Comparison of ENCODE assay signal across 28 mouse cellular contexts in the genomic region with DNA sequence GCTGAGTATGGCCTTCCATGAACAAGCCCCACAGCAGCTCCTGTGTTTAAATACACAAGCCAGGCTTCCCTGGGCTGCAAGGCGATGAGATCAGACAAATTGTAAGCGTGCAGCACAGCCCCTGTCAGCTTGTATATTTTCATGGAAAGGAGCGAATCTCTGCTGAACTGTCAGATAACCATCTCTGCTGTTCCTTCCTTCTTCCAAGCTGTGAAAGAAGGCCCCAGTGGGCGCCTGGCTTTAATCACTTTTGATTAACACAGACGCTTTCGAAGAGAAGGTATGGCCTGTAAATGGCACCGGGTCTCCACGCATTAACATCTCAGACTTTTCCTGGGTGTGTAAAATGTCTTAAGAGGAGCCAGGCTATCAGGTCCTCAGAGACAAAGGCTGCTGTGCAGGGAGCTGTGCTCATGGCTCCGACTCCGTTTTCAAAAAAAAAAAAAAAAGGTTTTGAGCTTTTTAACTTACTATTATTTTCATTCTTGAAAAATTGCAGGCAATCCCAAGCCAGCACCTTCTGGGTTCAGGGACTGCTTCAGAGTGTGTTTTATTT.
DNase-seq lines count a peak whose midpoint lies in the region; ATAC-seq lines count a peak whose summit lies in the region.
"Had no signal": no experiment of that assay in that cellular context is flagged by ENCODE, and none has a peak within 500 bp of the region (broad histone marks: within the 10 kb centered on the region; RNA-seq: fewer than 3 reads in every experiment).

No protein-coding gene starts in this region.

- 63% methylated on average over 10 of the region's 10 CpGs for WGBS in embryonic facial prominence, embryonic 11.5 days
- WGBS in stomach, embryonic 16.5 days = 48% methylated on average over 10 of the region's 10 CpGs

- H3K9ac ChIP-seq in embryonic facial prominence, embryonic 11.5 days (replicated peaks; ENCODE audit: low read length) = no peak overlapping the region
- no peak overlapping the region for H3K9ac ChIP-seq in stomach, embryonic 16.5 days (ENCODE audit: low read length)
- H3K9ac ChIP-seq: forebrain, embryonic 15.5 days; limb, embryonic 15.5 days; liver, embryonic 13.5 days; midbrain, embryonic 13.5 days; neural tube, embryonic 15.5 days had no signal

- no peak overlapping the region for H3K27ac ChIP-seq in embryonic facial prominence, embryonic 11.5 days (replicated peaks; ENCODE audit: low read depth, low read length)
- H3K27ac ChIP-seq in stomach, embryonic 16.5 days (ENCODE audit: low read length) = peak overlapping the region; percentile 33
- H3K27ac ChIP-seq: forebrain, embryonic 15.5 days; limb, embryonic 10.5 days; limb, embryonic 15.5 days; liver, embryonic 13.5 days; macrophage; midbrain, embryonic 13.5 days; neural tube, embryonic 15.5 days had no signal

- no peaks in the 10 kb centered on the region for H3K27me3 ChIP-seq in embryonic facial prominence, embryonic 11.5 days (ENCODE audit: control insufficient read depth, insufficient read depth, low read length)
- no peaks in the 10 kb centered on the region for H3K27me3 ChIP-seq in stomach, embryonic 16.5 days (ENCODE audit: control insufficient read depth, insufficient read depth, low read length)
- H3K27me3 ChIP-seq: forebrain, embryonic 15.5 days; limb, embryonic 15.5 days; liver, embryonic 13.5 days; midbrain, embryonic 13.5 days; neural tube, embryonic 15.5 days had no signal

- no peaks in the 10 kb centered on the region for H3K36me3 ChIP-seq in embryonic facial prominence, embryonic 11.5 days (replicated peaks; ENCODE audit: control insufficient read depth, insufficient read depth, low read depth, low read length)
- no peaks in the 10 kb centered on the region for H3K36me3 ChIP-seq in stomach, embryonic 16.5 days (ENCODE audit: control insufficient read depth, insufficient read depth, low read length)
- H3K36me3 ChIP-seq: forebrain, embryonic 15.5 days; limb, embryonic 10.5 days; limb, embryonic 15.5 days; liver, embryonic 13.5 days; midbrain, embryonic 13.5 days; neural tube, embryonic 15.5 days had no signal

- no peaks in the 10 kb centered on the region for H3K9me3 ChIP-seq in embryonic facial prominence, embryonic 11.5 days (replicated peaks; ENCODE audit: control insufficient read depth, low read length)
- H3K9me3 ChIP-seq in stomach, embryonic 16.5 days (replicated peaks; ENCODE audit: control insufficient read depth, low read length) = no peaks in the 10 kb centered on the region
- H3K9me3 ChIP-seq: forebrain, embryonic 15.5 days; limb, embryonic 10.5 days; limb, embryonic 15.5 days; liver, embryonic 13.5 days; midbrain, embryonic 13.5 days; neural tube, embryonic 15.5 days had no signal

- DNase-seq in embryo, embryonic 10.5 days (ENCODE audit: low spot score) = peak; percentile 8
- no peak for DNase-seq in embryo, embryonic 10 days (ENCODE audit: low spot score)
- DNase-seq in retina, postnatal 1 day = peak; percentile 35
- DNase-seq in retina, embryonic 14.5 days (ENCODE audit: low spot score) = no peak
- DNase-seq in embryonic facial prominence, embryonic 11.5 days (ENCODE audit: low spot score) = peak; percentile 23
- no peak for DNase-seq in kidney, postnatal 4 days
- no peak for DNase-seq in lung, postnatal 10 days
- DNase-seq: adrenal gland, adult 8-10 months; cerebellum, adult 2 months; cerebellum, postnatal 14 days; gastrocnemius, postnatal 36 days; kidney, adult 2 months; kidney, postnatal 36 days; layer of hippocampus, postnatal 36 days; liver, embryonic 13.5 days; lung, adult 18-20 months; right cerebral cortex, adult 18-20 months; spleen, adult 18-20 months; thymus, adult 18-20 months; thymus, postnatal 4 days had no signal

- ATAC-seq in embryonic facial prominence, embryonic 11.5 days (replicated peaks; ENCODE audit: insufficient number of reproducible peaks, low FRiP score, low TSS enrichment, low read depth) = no peak
- ATAC-seq in stomach, embryonic 16.5 days (ENCODE audit: insufficient read depth, low FRiP score) = peak; percentile 47; the same call in 1 of the 2 replicates
- ATAC-seq: forebrain, embryonic 15.5 days; lung, postnatal 0 days; midbrain, embryonic 13.5 days had no signal

- H3K4me3 ChIP-seq in embryonic facial prominence, embryonic 11.5 days (ENCODE audit: low read depth, low read length) = no peak overlapping the region
- H3K4me3 ChIP-seq in stomach, embryonic 16.5 days (replicated peaks; ENCODE audit: low read length) = no peak overlapping the region
- H3K4me3 ChIP-seq: forebrain, embryonic 15.5 days; limb, embryonic 10.5 days; limb, embryonic 15.5 days; liver, embryonic 13.5 days; midbrain, embryonic 13.5 days; neural tube, embryonic 15.5 days had no signal

- H3K4me1 ChIP-seq in embryonic facial prominence, embryonic 11.5 days (ENCODE audit: control insufficient read depth, insufficient read depth, low read length) = no peaks in the 10 kb centered on the region
- H3K4me1 ChIP-seq in stomach, embryonic 16.5 days (ENCODE audit: control insufficient read depth, insufficient read depth, low read length) = no peaks in the 10 kb centered on the region
- H3K4me1 ChIP-seq: forebrain, embryonic 15.5 days; limb, embryonic 10.5 days; limb, embryonic 15.5 days; liver, embryonic 13.5 days; midbrain, embryonic 13.5 days; neural tube, embryonic 15.5 days had no signal

- H3K4me2 ChIP-seq in embryonic facial prominence, embryonic 11.5 days (ENCODE audit: low read depth, low read length) = no peak overlapping the region
- H3K4me2 ChIP-seq in stomach, embryonic 16.5 days (ENCODE audit: low read depth, low read length) = no peak overlapping the region
- H3K4me2 ChIP-seq: forebrain, embryonic 15.5 days; limb, embryonic 15.5 days; liver, embryonic 13.5 days; midbrain, embryonic 13.5 days; neural tube, embryonic 15.5 days had no signal

Comparison
In these comparisons a context has a peak if more than half of its experiments do, and no peak if none do; other contexts are left out.
1. DNase-seq: peak in embryo, embryonic 10.5 days (single experiment), retina, postnatal 1 day (single experiment) and embryonic facial prominence, embryonic 11.5 days (single experiment); none in embryo, embryonic 10 days (single experiment), retina, embryonic 14.5 days (single experiment), kidney, postnatal 4 days (0 of 2) and lung, postnatal 10 days (single experiment).